Mouse (Mus musculus) stomach, embryonic 14.5 days (tissue): Measurements from ENCODE around the gene Tfpi. TPM values are rescaled to one million over a fixed set of nuclear protein-coding genes. Genes with fewer than 3 reads are reported as not detected.
A peak's percentile ranks its signal among the peaks of the same experiment; 100 is the strongest.
"Not testable (repeated sequence)": the region's sequence is repeated elsewhere in the genome, so short reads cannot be mapped to it uniquely, and the experiment has no call there.

Experiments used
- ATAC-seq: fragments of 200-750 bp; cut with Nextera tagmentation; 2 replicates; pipeline ENCODE4 v1.8.0; 2017; ENCODE audit warnings: low read depth, moderate TSS enrichment; ENCODE audit not compliant: insufficient number of reproducible peaks, insufficient read depth, low FRiP score
- H3K27ac ChIP-seq: fragments of 300-500 bp; sonication (generic); 2 replicates; pipeline ENCODE4 v1.5.1; 2014; ENCODE audit warnings: mild to moderate bottlenecking, low read length, moderate library complexity, mixed read lengths
- H3K27me3 ChIP-seq: fragments of 300-500 bp; sonication (generic); 2 replicates; pipeline ENCODE4 v1.6.1; 2014; ENCODE audit warnings: low read length, control low read depth, mixed read lengths; ENCODE audit not compliant: control insufficient read depth, insufficient read depth
- H3K36me3 ChIP-seq: fragments of 300-500 bp; sonication (generic); 2 replicates; pipeline ENCODE4 v1.6.1; 2014; ENCODE audit warnings: mild to moderate bottlenecking, control low read depth, low read length, moderate library complexity, mixed read lengths; ENCODE audit not compliant: control insufficient read depth, insufficient read depth
- H3K4me1 ChIP-seq: fragments of 300-500 bp; sonication (generic); 2 replicates; pipeline ENCODE4 v1.6.1; 2014; ENCODE audit warnings: low read length, control low read depth, mixed read lengths; ENCODE audit not compliant: control insufficient read depth, insufficient read depth
- H3K4me2 ChIP-seq: fragments of 300-500 bp; sonication (generic); replicated peaks from 2 replicates; pipeline ENCODE4 v1.6.1; 2014; ENCODE audit warnings: low read depth, low read length, control low read depth
- H3K4me3 ChIP-seq: fragments of 300-500 bp; sonication (generic); 2 replicates; pipeline ENCODE4 v1.5.1; 2014; ENCODE audit warnings: low read depth, low read length, control low read depth
- H3K9ac ChIP-seq: fragments of 300-500 bp; sonication (generic); replicated peaks from 2 replicates; pipeline ENCODE4 v1.6.1; 2014; ENCODE audit warnings: low read depth, mild to moderate bottlenecking, control low read depth, low read length, moderate library complexity, mixed read lengths
- H3K9me3 ChIP-seq: fragments of 300-500 bp; sonication (generic); 2 replicates; pipeline ENCODE4 v1.6.1; 2016; ENCODE audit warnings: low read depth, low read length, control low read depth; ENCODE audit not compliant: control insufficient read depth
- WGBS: fragments of 180-500 bp; shearing (Covaris S2); extraction: QIAGEN DNeasy Blood & Tissue Kit; methylation state at CpG from one replicate; pipeline ENCODE4 v1.1.7; 2014; 5-methylcytosine and 5-hydroxymethylcytosine counted together
- polyA plus RNA-seq: library from polyadenylated mRNA; unstranded; fragments of >200 nt; fragmentation: Nextera tagmentation; extraction: Ambion mirVana; gene quantifications from 2 replicates; pipeline ENCODE4 v1.2.1, GENCODE M21; 2014

Tfpi gene
- polyA plus RNA-seq, 1 experiment from 2014 or later, result 49.4 TPM

- no peak overlapping the region for H3K9ac ChIP-seq
- no peaks in the 10 kb centered on the region for H3K9me3 ChIP-seq
- no peak overlapping the region for H3K27ac ChIP-seq
- no peak overlapping the region for H3K4me3 ChIP-seq
- H3K36me3 ChIP-seq, result no peaks in the 10 kb centered on the region
- H3K4me2 ChIP-seq, result no peak overlapping the region
- no peaks in the 10 kb centered on the region for H3K4me1 ChIP-seq
- no peaks in the 10 kb centered on the region for H3K27me3 ChIP-seq
- ATAC-seq, result peak; percentile 56; the same call in 1 of the 2 replicates
- WGBS, result 65% methylated on average over 3 of the region's 3 CpGs
Observed at GRCm38 (mm10) chr2:84402713-84403112, 73.9 kb downstream of the Tfpi start.

GRCm38 (mm10) chr2:84396557-84396956 is 80.0 kb downstream of the Tfpi start:
- Histone ChIP-seq H3K27ac (no peak overlapping the region), H3K9ac (no peak overlapping the region), H3K9me3 (no peaks in the 10 kb centered on the region), H3K27me3 (no peaks in the 10 kb centered on the region), H3K4me2 (no peak overlapping the region), H3K4me3 (no peak overlapping the region), H3K36me3 (no peaks in the 10 kb centered on the region), H3K4me1 (no peaks in the 10 kb centered on the region)
- no peak for ATAC-seq
- WGBS, result 78% methylated on average over 4 of the region's 4 CpGs

DNA sequence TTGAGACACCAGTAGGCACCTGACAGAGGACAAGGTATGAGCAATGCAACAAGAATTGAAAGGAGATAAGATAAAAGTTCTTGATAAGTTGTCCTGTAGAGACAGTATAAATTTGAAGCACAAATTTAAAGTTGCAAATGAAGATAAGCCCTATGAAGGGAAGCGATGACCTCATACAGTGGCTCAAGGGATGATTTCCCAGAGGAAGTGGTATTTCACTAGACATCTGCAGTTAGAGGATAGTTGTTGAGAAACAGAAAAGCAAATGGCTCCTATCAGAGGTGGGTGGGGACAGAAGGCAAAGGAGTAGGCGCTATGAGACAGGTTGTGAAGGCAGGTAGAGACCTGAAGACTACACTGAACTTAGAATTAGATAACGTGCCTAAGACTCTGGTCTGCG is 83.3 kb downstream of the Tfpi start:
- Histone ChIP-seq H3K27me3 (no peaks in the 10 kb centered on the region), H3K36me3 (no peaks in the 10 kb centered on the region), H3K4me3 (no peak overlapping the region), H3K4me2 (no peak overlapping the region), H3K4me1 (no peaks in the 10 kb centered on the region), H3K27ac (no peak overlapping the region), H3K9ac (no peak overlapping the region), H3K9me3 (no peaks in the 10 kb centered on the region)
- ATAC-seq, result no peak
- WGBS, result 79% methylated on average over 4 of the region's 4 CpGs

GRCm38 (mm10) chr2:84389075-84389474 is 87.5 kb downstream of the Tfpi start:
- Histone ChIP-seq H3K36me3 (no peaks in the 10 kb centered on the region), H3K4me2 (no peak overlapping the region), H3K27me3 (no peaks in the 10 kb centered on the region), H3K4me3 (no peak overlapping the region), H3K9ac (no peak overlapping the region), H3K27ac (no peak overlapping the region), H3K9me3 (no peaks in the 10 kb centered on the region), H3K4me1 (no peaks in the 10 kb centered on the region)
- no peak for ATAC-seq

GRCm38 (mm10) chr2:84388537-84388936 is 88.0 kb downstream of the Tfpi start:
- not testable (repeated sequence) for H3K9me3 ChIP-seq, ATAC-seq, H3K36me3 ChIP-seq, H3K27ac ChIP-seq, H3K27me3 ChIP-seq, H3K4me1 ChIP-seq, H3K9ac ChIP-seq, H3K4me3 ChIP-seq, H3K4me2 ChIP-seq
- WGBS, result 81% methylated on average over 14 of the region's 14 CpGs

DNA sequence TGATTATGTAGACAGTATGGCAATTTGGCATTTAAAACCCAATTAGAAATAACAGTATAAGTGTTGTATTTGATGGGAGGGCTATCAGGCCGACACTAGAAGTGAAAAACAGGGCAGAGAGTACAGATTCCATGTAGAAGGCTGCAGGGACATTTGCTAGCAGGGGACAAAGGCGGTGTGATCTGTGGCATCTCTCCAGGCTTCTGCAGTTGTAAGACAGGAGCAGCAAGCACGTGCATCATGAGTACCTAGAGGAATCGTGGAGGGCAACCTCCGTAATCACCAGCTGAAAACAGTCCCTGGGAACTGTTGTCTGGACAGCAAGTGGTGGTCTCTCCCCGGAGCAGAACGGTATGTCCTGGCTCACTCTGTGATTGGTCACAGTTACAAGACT is 88.6 kb downstream of the Tfpi start:
- Histone ChIP-seq H3K27me3 (no peaks in the 10 kb centered on the region), H3K4me1 (no peaks in the 10 kb centered on the region), H3K4me2 (no peak overlapping the region), H3K4me3 (no peak overlapping the region), H3K36me3 (no peaks in the 10 kb centered on the region), H3K9ac (no peak overlapping the region), H3K9me3 (no peaks in the 10 kb centered on the region), H3K27ac (no peak overlapping the region)
- ATAC-seq, result no peak
- WGBS, result 83% methylated on average over 7 of the region's 7 CpGs

DNA sequence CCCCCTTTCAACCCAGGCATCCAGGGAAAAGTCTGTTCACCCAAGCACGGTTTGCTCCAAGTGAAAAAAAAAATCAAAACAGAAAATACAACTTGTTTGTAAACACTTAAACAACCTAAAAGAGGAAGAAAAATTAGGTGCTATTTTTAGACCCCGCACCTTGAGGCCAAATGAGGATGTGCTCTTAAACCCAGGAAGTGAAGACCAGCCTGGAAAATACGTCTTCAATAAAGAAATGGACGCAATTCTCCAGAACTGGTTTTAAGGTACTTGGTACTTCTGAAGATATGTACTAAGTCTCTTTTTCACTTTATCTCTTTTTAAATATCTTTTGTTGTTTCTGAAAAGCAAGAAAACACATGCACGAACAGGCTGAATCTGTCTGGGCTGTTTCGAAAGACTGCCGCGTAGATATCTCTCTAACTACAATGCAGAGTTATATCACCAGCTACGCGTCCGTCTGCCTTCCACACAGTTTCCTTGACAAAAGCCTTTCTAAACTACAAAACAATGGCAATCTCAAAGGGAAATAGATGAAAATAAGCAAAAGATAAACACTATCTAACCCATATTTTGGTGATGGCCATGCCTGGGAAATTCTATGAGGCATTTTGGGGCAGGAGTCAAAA is 89.1 kb downstream of the Tfpi start:
- ATAC-seq, result no peak
- no peak overlapping the region for H3K4me2 ChIP-seq
- H3K27ac ChIP-seq, result no peak overlapping the region
- no peaks in the 10 kb centered on the region for H3K27me3 ChIP-seq
- no peaks in the 10 kb centered on the region for H3K36me3 ChIP-seq
- no peak overlapping the region for H3K4me3 ChIP-seq
- WGBS, result 74% methylated on average over 11 of the region's 11 CpGs
- H3K4me1 ChIP-seq, result no peaks in the 10 kb centered on the region
- no peak overlapping the region for H3K9ac ChIP-seq
- H3K9me3 ChIP-seq, result no peaks in the 10 kb centered on the region

GRCm38 (mm10) chr2:84386563-84387393 is 89.8 kb downstream of the Tfpi start:
- WGBS, result 55% methylated on average over 18 of the region's 18 CpGs
- no peaks in the 10 kb centered on the region for H3K4me1 ChIP-seq
- H3K27ac ChIP-seq, result no peak overlapping the region
- H3K27me3 ChIP-seq, result no peaks in the 10 kb centered on the region
- H3K9ac ChIP-seq, result no peak overlapping the region
- no peaks in the 10 kb centered on the region for H3K9me3 ChIP-seq
- ATAC-seq, result no peak
- H3K4me2 ChIP-seq, result no peak overlapping the region
- no peaks in the 10 kb centered on the region for H3K36me3 ChIP-seq
- H3K4me3 ChIP-seq, result no peak overlapping the region
